Mouse (Mus musculus): ENCODE data around the gene Sgms2.

GRCm38 (mm10) chr3:131361960-131362359 lies 129.3 kb downstream of the Sgms2 start:
- TF ChIP-seq CTCF (conservative IDR thresholded peaks at IDR 0.05 in 1 of 2, IDR thresholded peaks at IDR 0.05 in 1 of 2; ENCODE audit: low read depth in 2 of 2, low read length in 2 of 2) (no peak), USF2 (conservative IDR thresholded peaks at IDR 0.05; ENCODE audit: low read depth, low read length) (no peak), POLR2A (IDR thresholded peaks at IDR 0.05; ENCODE audit: low read depth, low read length) (no peak), POLR2AphosphoS2 (IDR thresholded peaks at IDR 0.05; ENCODE audit: low read depth, low read length) (no peak), E2F4 (IDR thresholded peaks at IDR 0.05; ENCODE audit: insufficient replicate concordance, low read depth, low read length) (no peak), NRF1 (IDR thresholded peaks at IDR 0.05; ENCODE audit: low read depth, low read length) (no peak), CHD1 (IDR thresholded peaks at IDR 0.05; ENCODE audit: low read depth, low read length) (no peak), KAT2A (IDR thresholded peaks at IDR 0.05; ENCODE audit: insufficient replicate concordance, low read length) (no peak), SIN3A (IDR thresholded peaks at IDR 0.05; ENCODE audit: low read length) (no peak), IRF4 (IDR thresholded peaks at IDR 0.05; ENCODE audit: low read depth, low read length) (no peak), JUN (IDR thresholded peaks at IDR 0.05; ENCODE audit: insufficient read depth, low read depth, low read length) (no peak), TBP (conservative IDR thresholded peaks at IDR 0.05; ENCODE audit: low read depth, low read length) (no peak), MAFK (IDR thresholded peaks at IDR 0.05; ENCODE audit: insufficient replicate concordance, low read length) (no peak)

All from CH12.LX (cell line).